Mouse (Mus musculus) forebrain, embryonic 16.5 days (tissue): ENCODE measurements around the gene Trpm8. TPM values are rescaled to one million over a fixed set of nuclear protein-coding genes. Genes with fewer than 3 reads are reported as not detected.

Experiments
- ATAC-seq: fragments of 200-750 bp; cut with Nextera tagmentation; 2 replicates; pipeline ENCODE4 v1.8.0; 2017; ENCODE audit warnings: mild to moderate bottlenecking, moderate library complexity
- H3K27ac ChIP-seq: fragments of 300-500 bp; sonication (generic); 2 replicates; pipeline ENCODE4 v1.5.1; 2014; ENCODE audit warnings: low read length, control low read depth
- H3K27me3 ChIP-seq: fragments of 300-500 bp; sonication (generic); replicated peaks from 2 replicates; pipeline ENCODE4 v1.6.1; 2014; ENCODE audit warnings: low read length; ENCODE audit not compliant: control insufficient read depth, insufficient read depth
- H3K36me3 ChIP-seq: fragments of 300-500 bp; sonication (generic); 2 replicates; pipeline ENCODE4 v1.6.1; 2014; ENCODE audit not compliant: control insufficient read depth, insufficient read depth
- H3K4me1 ChIP-seq: fragments of 300-500 bp; sonication (generic); replicated peaks from 2 replicates; pipeline ENCODE4 v1.6.1; 2014; ENCODE audit warnings: low read length; ENCODE audit not compliant: control insufficient read depth, insufficient read depth
- H3K4me2 ChIP-seq: fragments of 300-500 bp; sonication (generic); 2 replicates; pipeline ENCODE4 v1.6.1; 2014; ENCODE audit warnings: mild to moderate bottlenecking, low read length, control low read depth
- H3K4me3 ChIP-seq: fragments of 300-500 bp; sonication (generic); replicated peaks from 2 replicates; pipeline ENCODE4 v1.5.1; 2014; ENCODE audit warnings: mild to moderate bottlenecking, low read length, control low read depth
- H3K9ac ChIP-seq: fragments of 300-500 bp; sonication (generic); replicated peaks from 2 replicates; pipeline ENCODE4 v1.6.1; 2014; ENCODE audit warnings: low read depth, low read length, control low read depth
- H3K9me3 ChIP-seq: fragments of 300-500 bp; sonication (generic); 2 replicates; pipeline ENCODE4 v1.6.1; 2016; ENCODE audit warnings: low read length; ENCODE audit not compliant: control insufficient read depth
- WGBS: fragments of 180-500 bp; shearing (Covaris S2); extraction: QIAGEN DNeasy Blood & Tissue Kit; methylation state at CpG from one replicate; pipeline ENCODE4 v1.1.7; 2014; 5-methylcytosine and 5-hydroxymethylcytosine counted together
- polyA plus RNA-seq: library from polyadenylated mRNA; unstranded; fragments of >200 nt; fragmentation: Nextera tagmentation; extraction: Ambion mirVana; gene quantifications from 2 replicates; pipeline ENCODE4 v1.2.1, GENCODE M21; 2015

Gene Trpm8
- polyA plus RNA-seq, 1 experiment from 2014 or later: 0.09 TPM

DNA sequence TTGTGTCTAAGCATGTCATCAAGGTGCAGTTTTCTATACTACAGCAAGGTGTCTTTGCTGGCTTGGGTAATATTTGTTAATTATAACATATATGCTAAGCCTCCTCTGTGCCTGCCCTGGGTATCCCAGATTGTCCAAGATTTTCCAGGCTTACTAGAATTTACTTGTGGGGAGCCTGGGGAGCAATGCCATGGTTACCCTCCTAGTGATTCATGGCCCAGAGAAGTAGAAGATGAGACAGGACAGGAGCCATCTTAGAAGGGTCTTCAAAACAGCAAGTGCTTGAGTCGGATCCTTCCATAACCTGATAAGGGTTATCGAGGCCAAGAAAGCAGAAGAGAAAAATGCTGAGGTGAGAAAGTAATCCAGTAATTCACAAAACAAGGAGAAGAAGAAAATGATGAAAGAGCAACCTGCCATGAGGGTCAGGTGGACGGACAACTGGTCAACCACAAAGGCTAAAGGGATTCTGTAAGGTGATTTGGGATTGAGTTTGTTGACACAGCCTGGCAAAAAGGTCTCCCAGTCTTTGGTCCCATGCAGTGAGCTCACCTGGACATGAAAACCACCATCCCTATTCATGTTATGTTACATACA, 14.0 kb downstream of the Trpm8 start:
- Histone ChIP-seq H3K27ac (no peak overlapping the region), H3K4me1 (no peaks in the 10 kb centered on the region), H3K9me3 (peaks cover 49% of the 10 kb centered on the region), H3K36me3 (no peaks in the 10 kb centered on the region), H3K9ac (no peak overlapping the region), H3K27me3 (no peaks in the 10 kb centered on the region), H3K4me2 (no peak overlapping the region), H3K4me3 (no peak overlapping the region)
- WGBS: 65% methylated on average over 3 of the region's 3 CpGs
- no peak for ATAC-seq

DNA sequence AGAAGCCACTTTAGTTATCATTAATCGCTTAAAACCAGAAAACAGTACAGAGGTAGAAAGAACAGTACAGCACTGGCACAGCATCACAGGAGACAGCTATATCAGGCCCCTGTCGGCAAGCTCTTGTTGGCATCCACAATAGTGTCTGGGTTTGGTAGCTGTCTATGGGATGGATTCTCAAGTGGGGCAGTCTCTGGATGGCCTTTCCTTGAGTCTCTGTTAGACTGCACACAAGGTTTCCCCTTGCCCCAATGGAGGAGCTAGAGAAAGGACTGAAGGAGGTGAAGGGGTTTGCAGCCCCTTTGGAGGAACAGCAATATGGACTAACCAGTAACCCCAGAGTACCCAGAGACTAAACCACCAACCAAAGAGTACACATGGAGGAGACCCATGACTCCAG, 14.6 kb downstream of the Trpm8 start:
- Histone ChIP-seq H3K27ac (no peak overlapping the region), H3K4me2 (no peak overlapping the region), H3K27me3 (no peaks in the 10 kb centered on the region), H3K9me3 (peaks cover 45% of the 10 kb centered on the region), H3K36me3 (no peaks in the 10 kb centered on the region), H3K9ac (no peak overlapping the region), H3K4me3 (no peak overlapping the region), H3K4me1 (no peaks in the 10 kb centered on the region)
- 53% methylated on average over 2 of the region's 2 CpGs for WGBS
- ATAC-seq: no peak

DNA sequence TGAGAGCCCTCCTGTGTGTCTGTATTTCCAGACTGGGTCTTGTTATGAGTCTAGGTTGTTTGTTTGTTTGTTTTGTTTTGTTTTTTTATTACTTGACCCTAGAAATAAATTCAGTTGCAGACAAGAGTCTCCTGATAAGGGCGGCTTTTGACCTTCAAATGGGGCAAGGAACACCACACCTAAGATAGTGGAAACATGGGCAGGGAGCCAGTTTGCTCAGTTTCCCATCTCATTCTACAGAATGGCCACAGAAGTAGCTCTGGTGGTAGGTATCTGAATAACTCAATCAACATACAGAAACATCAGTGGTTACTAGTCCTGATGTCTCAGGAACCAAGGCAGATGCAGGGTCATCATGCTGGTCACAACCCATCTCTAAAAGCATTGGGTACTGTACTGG, 17.2 kb downstream of the Trpm8 start:
- no peaks in the 10 kb centered on the region for H3K4me1 ChIP-seq
- H3K27ac ChIP-seq: no peak overlapping the region
- no peak overlapping the region for H3K4me3 ChIP-seq
- H3K9me3 ChIP-seq: peaks cover 37% of the 10 kb centered on the region
- no peak overlapping the region for H3K4me2 ChIP-seq
- no peaks in the 10 kb centered on the region for H3K27me3 ChIP-seq
- 26% methylated on average over 1 of the region's 1 CpGs for WGBS
- no peak overlapping the region for H3K9ac ChIP-seq
- H3K36me3 ChIP-seq: no peaks in the 10 kb centered on the region
- no peak for ATAC-seq

DNA sequence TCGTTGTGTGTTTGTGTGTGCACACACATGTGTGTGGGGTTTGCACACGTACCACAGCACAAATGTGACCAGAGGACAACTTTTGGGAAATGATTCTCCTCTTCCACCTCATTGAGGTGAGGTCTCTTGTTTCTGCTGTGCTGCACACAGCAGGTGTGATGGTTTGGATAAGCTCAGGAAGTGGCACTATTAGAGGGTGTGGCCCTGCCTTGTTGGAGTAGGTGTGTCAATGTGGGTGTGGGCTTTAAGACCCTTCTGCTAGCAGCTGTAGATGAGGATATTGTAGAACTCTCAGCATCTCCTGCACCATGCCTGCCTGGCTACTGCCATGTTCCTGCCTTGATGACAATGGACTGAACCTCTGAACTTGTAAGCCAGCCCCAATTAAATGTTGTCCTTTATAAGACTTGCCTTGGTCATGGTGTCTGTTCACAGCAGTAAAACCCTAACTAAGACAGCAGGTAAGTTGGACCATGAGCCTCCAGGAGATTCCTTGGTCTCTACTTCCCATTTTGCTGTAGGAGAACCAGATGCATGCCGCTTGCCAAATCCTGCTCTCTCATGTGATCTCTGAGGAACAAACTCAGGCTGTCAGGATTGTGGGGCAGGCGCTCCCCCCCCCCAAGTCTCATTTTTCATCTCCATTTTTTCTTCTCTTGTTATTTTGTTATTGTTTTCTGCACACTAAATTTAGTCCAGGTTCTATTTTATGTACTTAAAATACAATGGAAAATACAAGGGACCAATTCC, 18.9 kb downstream of the Trpm8 start:
- Histone ChIP-seq H3K36me3 (no peaks in the 10 kb centered on the region), H3K27ac (no peak overlapping the region), H3K9me3 (peaks cover 38% of the 10 kb centered on the region), H3K27me3 (no peaks in the 10 kb centered on the region), H3K4me1 (no peaks in the 10 kb centered on the region), H3K9ac (no peak overlapping the region), H3K4me2 (no peak overlapping the region), H3K4me3 (no peak overlapping the region)
- ATAC-seq: no peak
- WGBS: 75% methylated on average over 4 of the region's 4 CpGs

DNA sequence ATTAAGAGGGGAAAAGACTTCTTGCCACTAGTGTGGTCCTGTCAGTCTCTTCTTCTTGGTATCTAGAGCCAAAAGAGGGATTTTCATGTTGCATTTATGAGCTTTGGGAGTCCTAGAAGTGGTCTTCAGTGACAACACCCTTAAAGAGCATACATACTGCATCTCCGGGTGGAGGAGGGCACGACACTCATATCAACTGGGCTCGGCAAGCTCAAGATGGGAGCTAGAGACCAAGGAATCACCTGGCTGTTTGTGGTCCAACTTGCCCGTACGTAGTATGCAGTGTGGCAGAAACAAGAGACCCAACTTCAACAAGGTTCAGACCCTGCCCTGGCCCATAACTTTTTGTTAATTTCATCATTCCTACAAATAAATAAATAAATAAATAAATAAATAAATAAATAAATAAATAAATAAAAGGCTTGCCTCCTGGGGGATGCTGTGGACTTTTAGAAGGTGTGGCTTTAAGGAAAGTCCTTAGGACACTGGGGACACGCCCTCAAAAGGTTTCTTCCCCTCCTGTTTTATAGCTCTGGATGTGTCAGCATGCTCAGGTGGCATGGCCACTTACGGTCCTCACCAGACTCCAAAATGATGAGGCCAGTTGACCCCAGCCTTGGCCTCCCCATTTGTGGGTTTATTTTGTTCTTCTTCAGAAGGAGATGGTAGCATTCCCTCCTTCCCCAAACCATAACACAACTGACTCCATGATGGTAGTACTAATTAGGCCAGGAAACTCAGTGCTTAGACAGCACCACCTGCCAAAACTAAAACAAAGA, 20.2 kb downstream of the Trpm8 start:
- ATAC-seq: no peak
- peaks cover 34% of the 10 kb centered on the region for H3K9me3 ChIP-seq
- H3K4me2 ChIP-seq: no peak overlapping the region
- no peaks in the 10 kb centered on the region for H3K4me1 ChIP-seq
- H3K27me3 ChIP-seq: no peaks in the 10 kb centered on the region
- no peak overlapping the region for H3K27ac ChIP-seq
- 67% methylated on average over 7 of the region's 7 CpGs for WGBS
- H3K36me3 ChIP-seq: no peaks in the 10 kb centered on the region
- no peak overlapping the region for H3K9ac ChIP-seq
- H3K4me3 ChIP-seq: no peak overlapping the region

DNA sequence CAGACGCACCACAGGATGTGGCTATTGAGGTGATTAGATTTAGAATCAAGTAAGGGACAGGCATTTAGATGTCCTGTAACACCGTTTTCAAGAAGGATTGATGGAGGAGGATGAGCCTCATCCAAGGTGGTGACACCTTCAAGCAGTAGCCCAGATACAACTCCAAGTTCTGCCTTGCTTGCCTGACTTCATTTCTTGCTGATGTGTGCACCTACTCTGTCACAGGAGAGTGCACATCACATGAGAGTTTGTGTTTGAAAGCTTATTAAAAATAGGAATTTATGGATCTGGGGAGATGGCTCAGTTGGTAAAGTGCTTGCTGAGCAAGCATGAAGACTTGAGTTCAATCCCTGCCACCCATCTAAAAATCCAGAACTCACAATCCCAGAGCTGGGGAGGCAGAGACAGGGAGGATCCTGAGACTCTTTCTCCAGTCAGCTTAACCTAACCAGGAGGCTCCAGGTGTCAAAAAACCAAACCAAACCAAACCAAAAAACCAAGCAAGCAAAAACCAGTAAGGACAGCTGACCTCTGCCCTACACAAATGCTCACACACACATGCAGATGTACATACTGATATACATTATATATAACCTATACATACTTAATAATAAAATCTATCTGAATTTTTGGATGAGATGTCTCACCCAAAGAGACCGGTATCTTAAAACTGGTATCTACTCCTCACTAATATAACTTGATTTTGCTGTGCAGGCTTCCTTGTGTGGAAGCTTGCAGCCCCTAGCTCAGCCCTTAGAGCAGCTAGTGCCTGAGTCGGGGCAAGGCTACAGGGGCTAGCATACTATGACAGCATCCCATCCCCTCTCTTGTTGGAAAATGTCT, 21.4 kb downstream of the Trpm8 start:
- H3K27me3 ChIP-seq: no peaks in the 10 kb centered on the region
- H3K27ac ChIP-seq: no peak overlapping the region
- no peak for ATAC-seq
- 66% methylated on average over 4 of the region's 4 CpGs for WGBS
- H3K4me1 ChIP-seq: no peaks in the 10 kb centered on the region
- peaks cover 43% of the 10 kb centered on the region for H3K9me3 ChIP-seq
- no peak overlapping the region for H3K4me2 ChIP-seq
- H3K9ac ChIP-seq: no peak overlapping the region
- no peak overlapping the region for H3K4me3 ChIP-seq
- H3K36me3 ChIP-seq: no peaks in the 10 kb centered on the region

DNA sequence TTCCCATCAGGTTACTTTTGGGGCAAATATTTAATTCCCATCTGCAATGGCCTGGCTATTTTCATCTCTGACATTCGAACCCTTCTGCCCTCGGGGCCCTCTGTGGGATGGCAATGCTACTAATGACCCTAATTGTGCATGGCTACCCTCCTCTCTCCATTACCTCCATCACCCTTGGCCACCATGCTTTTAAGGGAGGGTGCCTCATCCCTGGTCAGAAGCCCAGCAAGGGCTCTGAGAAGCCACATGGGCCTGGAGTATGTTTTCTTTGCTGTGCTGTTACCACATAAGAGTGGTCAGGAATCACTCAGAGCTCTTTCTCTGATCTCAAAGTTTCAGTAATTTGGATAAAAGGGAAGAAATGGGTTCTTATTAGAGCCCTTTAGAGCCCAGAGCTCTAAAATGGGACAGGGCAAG, 22.1 kb downstream of the Trpm8 start:
- H3K27ac ChIP-seq: no peak overlapping the region
- no peak overlapping the region for H3K4me3 ChIP-seq
- no peak overlapping the region for H3K9ac ChIP-seq
- no peaks in the 10 kb centered on the region for H3K27me3 ChIP-seq
- no peaks in the 10 kb centered on the region for H3K36me3 ChIP-seq
- no peak for ATAC-seq
- peaks cover 50% of the 10 kb centered on the region for H3K9me3 ChIP-seq
- WGBS: 87% methylated on average over 2 of the region's 2 CpGs
- H3K4me1 ChIP-seq: no peaks in the 10 kb centered on the region
- no peak overlapping the region for H3K4me2 ChIP-seq

DNA sequence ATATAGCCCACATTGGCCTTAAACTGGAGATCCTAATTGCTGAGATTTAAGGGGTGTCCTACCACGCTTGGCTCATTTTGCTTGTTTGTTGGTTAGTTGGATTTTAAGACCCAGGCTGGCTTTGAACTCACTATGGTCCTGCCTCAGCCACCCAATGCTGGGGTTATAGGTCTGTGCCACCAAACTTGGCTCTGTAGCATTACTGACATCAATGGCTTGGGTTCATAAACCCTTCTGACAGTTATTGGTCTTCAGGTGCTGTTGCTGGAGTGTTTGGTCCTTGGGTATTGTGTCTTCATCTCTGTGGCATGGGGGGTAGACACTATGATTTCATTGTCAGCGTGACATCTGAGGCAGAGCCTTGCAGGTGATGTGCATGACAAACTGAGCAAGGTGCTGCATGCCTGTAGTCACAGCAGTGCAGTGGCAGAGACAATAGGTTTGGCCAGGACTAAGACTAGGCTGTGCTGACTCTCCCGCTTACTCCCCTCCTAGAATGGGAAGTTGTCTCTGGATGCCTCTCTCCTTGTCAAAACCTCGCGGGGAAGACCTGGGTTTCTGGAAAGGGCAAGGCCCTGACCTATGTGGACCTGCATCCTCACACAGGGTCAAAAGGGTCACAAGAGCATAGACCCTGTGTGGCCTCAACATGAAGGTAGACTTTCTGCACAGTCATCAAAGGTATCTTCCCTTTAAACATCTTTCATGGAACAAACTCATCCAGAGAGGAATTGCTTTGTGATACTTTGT, 23.0 kb downstream of the Trpm8 start:
- no peak overlapping the region for H3K27ac ChIP-seq
- ATAC-seq: no peak; the same call in 1 of the 2 replicates
- WGBS: 43% methylated on average over 5 of the region's 5 CpGs

More for the DNA sequence above, 23.0 kb downstream of the Trpm8 start:
- Histone ChIP-seq H3K4me3 (no peak overlapping the region), H3K9me3 (peaks cover 57% of the 10 kb centered on the region), H3K9ac (no peak overlapping the region), H3K4me1 (no peaks in the 10 kb centered on the region), H3K27me3 (no peaks in the 10 kb centered on the region), H3K36me3 (no peaks in the 10 kb centered on the region), H3K4me2 (no peak overlapping the region)
